Mouse (Mus musculus): ENCODE data around the gene Rnf43. TPM values are rescaled to one million over a fixed set of nuclear protein-coding genes. Genes with fewer than 3 reads are reported as not detected.

Rnf43 gene
- polyA plus RNA-seq, 1 experiment from 2014 or later = 4.2 TPM

GRCm38 (mm10) chr11:87678976-87679375 lies 16.5 kb downstream of the Rnf43 start:
- Histone ChIP-seq H3K9ac (no peak overlapping the region), H3K4me2 (replicated peaks) (no peak overlapping the region), H3K9me3 (no peaks in the 10 kb centered on the region), H3K27ac (no peak overlapping the region), H3K36me3 (no peaks in the 10 kb centered on the region), H3K4me3 (no peak overlapping the region), H3K4me1 (peaks cover 6% of the 10 kb centered on the region), H3K27me3 (no peaks in the 10 kb centered on the region)
- no peak for ATAC-seq (ENCODE audit: low FRiP score, low read depth)
- 85% methylated on average over 7 of the region's 7 CpGs for WGBS

- WGBS = 80% methylated on average over 9 of the region's 9 CpGs
- H3K9ac ChIP-seq = no peak overlapping the region
- no peaks in the 10 kb centered on the region for H3K9me3 ChIP-seq
- no peaks in the 10 kb centered on the region for H3K27me3 ChIP-seq
- H3K4me2 ChIP-seq (replicated peaks) = no peak overlapping the region
- H3K36me3 ChIP-seq = no peaks in the 10 kb centered on the region
- no peak for ATAC-seq (ENCODE audit: low FRiP score, low read depth)
- H3K27ac ChIP-seq = no peak overlapping the region
- no peak overlapping the region for H3K4me3 ChIP-seq
- H3K4me1 ChIP-seq = peaks cover 6% of the 10 kb centered on the region
Measured at GRCm38 (mm10) chr11:87680786-87681185, 18.3 kb downstream of the Rnf43 start.

- Histone ChIP-seq H3K9me3 (no peaks in the 10 kb centered on the region), H3K4me2 (replicated peaks) (no peak overlapping the region), H3K27ac (no peak overlapping the region), H3K27me3 (no peaks in the 10 kb centered on the region), H3K36me3 (no peaks in the 10 kb centered on the region), H3K4me3 (no peak overlapping the region), H3K4me1 (peaks cover 6% of the 10 kb centered on the region), H3K9ac (no peak overlapping the region)
- WGBS = 61% methylated on average over 12 of the region's 12 CpGs
- ATAC-seq (ENCODE audit: low FRiP score, low read depth) = no peak
Measured at GRCm38 (mm10) chr11:87682096-87682495, 19.6 kb downstream of the Rnf43 start.

GRCm38 (mm10) chr11:87682838-87683571 lies 20.5 kb downstream of the Rnf43 start:
- no peak overlapping the region for H3K9ac ChIP-seq
- H3K4me2 ChIP-seq (replicated peaks) = no peak overlapping the region
- no peaks in the 10 kb centered on the region for H3K36me3 ChIP-seq
- ATAC-seq (ENCODE audit: low FRiP score, low read depth) = no peak
- H3K4me1 ChIP-seq = peaks cover 12% of the 10 kb centered on the region
- no peak overlapping the region for H3K27ac ChIP-seq
- no peak overlapping the region for H3K4me3 ChIP-seq
- WGBS = 29% methylated on average over 13 of the region's 13 CpGs
- no peaks in the 10 kb centered on the region for H3K9me3 ChIP-seq
- H3K27me3 ChIP-seq = no peaks in the 10 kb centered on the region

GRCm38 (mm10) chr11:87686407-87686806 lies 23.9 kb downstream of the Rnf43 start:
- H3K4me3 ChIP-seq = no peak overlapping the region
- peaks cover 34% of the 10 kb centered on the region for H3K4me1 ChIP-seq
- no peak for ATAC-seq (ENCODE audit: low FRiP score, low read depth)
- H3K9me3 ChIP-seq = no peaks in the 10 kb centered on the region
- H3K9ac ChIP-seq = no peak overlapping the region; the same call in 1 of the 2 replicates
- H3K27me3 ChIP-seq = no peaks in the 10 kb centered on the region
- 61% methylated on average over 7 of the region's 7 CpGs for WGBS
- H3K4me2 ChIP-seq (replicated peaks) = no peak overlapping the region
- H3K27ac ChIP-seq = peak overlapping the region; percentile 15; the same call in 1 of the 2 replicates
- H3K36me3 ChIP-seq = no peaks in the 10 kb centered on the region

- H3K36me3 ChIP-seq = no peaks in the 10 kb centered on the region
- H3K9ac ChIP-seq = no peak overlapping the region
- no peak for ATAC-seq (ENCODE audit: low FRiP score, low read depth)
- no peak overlapping the region for H3K27ac ChIP-seq
- no peaks in the 10 kb centered on the region for H3K9me3 ChIP-seq
- H3K4me2 ChIP-seq (replicated peaks) = no peak overlapping the region
- H3K27me3 ChIP-seq = no peaks in the 10 kb centered on the region
- WGBS = 60% methylated on average over 15 of the region's 15 CpGs
- peaks cover 34% of the 10 kb centered on the region for H3K4me1 ChIP-seq
- H3K4me3 ChIP-seq = no peak overlapping the region
Measured at GRCm38 (mm10) chr11:87687246-87688225, 25.0 kb downstream of the Rnf43 start.

GRCm38 (mm10) chr11:87688478-87689203 lies 26.1 kb downstream of the Rnf43 start:
- Histone ChIP-seq H3K36me3 (no peaks in the 10 kb centered on the region), H3K4me1 (peaks cover 28% of the 10 kb centered on the region), H3K27ac (0 out of 2 replicates have a peak overlapping the region, but pooled peaks have one; percentile 0), H3K9ac (no peak overlapping the region), H3K9me3 (no peaks in the 10 kb centered on the region), H3K27me3 (no peaks in the 10 kb centered on the region), H3K4me3 (no peak overlapping the region), H3K4me2 (replicated peaks) (no peak overlapping the region)
- 70% methylated on average over 11 of the region's 11 CpGs for WGBS
- no peak for ATAC-seq (ENCODE audit: low FRiP score, low read depth)

GRCm38 (mm10) chr11:87689402-87689808 lies 26.9 kb downstream of the Rnf43 start:
- WGBS = 2% methylated on average over 7 of the region's 7 CpGs
- peak; percentile 54; the same call in 1 of the 2 replicates for ATAC-seq (ENCODE audit: low FRiP score, low read depth)
- H3K4me1 ChIP-seq = peaks cover 28% of the 10 kb centered on the region

GRCm38 (mm10) chr11:87690054-87690740 lies 27.7 kb downstream of the Rnf43 start:
- Histone ChIP-seq H3K4me1 (peaks cover 28% of the 10 kb centered on the region), H3K27me3 (no peaks in the 10 kb centered on the region), H3K4me2 (replicated peaks) (peak overlapping the region; percentile 31), H3K9me3 (no peaks in the 10 kb centered on the region), H3K4me3 (no peak overlapping the region), H3K36me3 (no peaks in the 10 kb centered on the region), H3K9ac (no peak overlapping the region; the same call in 1 of the 2 replicates), H3K27ac (no peak overlapping the region)
- ATAC-seq (ENCODE audit: low FRiP score, low read depth) = no peak
- 59% methylated on average over 16 of the region's 16 CpGs for WGBS

More at GRCm38 (mm10) chr11:87689402-87689808, 26.9 kb downstream of the Rnf43 start:
- Histone ChIP-seq H3K4me3 (no peak overlapping the region), H3K27ac (no peak overlapping the region; the same call in 1 of the 2 replicates), H3K4me2 (replicated peaks) (peak overlapping the region; percentile 31), H3K9ac (no peak overlapping the region; the same call in 1 of the 2 replicates), H3K36me3 (no peaks in the 10 kb centered on the region), H3K27me3 (no peaks in the 10 kb centered on the region), H3K9me3 (no peaks in the 10 kb centered on the region)

- WGBS = 59% methylated on average over 14 of the region's 14 CpGs
Measured at GRCm38 (mm10) chr11:87697131-87697682, 34.7 kb downstream of the Rnf43 start.

GRCm38 (mm10) chr11:87698126-87698525 lies 35.6 kb downstream of the Rnf43 start:
- Histone ChIP-seq H3K4me1 (no peaks in the 10 kb centered on the region), H3K4me2 (replicated peaks) (no peak overlapping the region), H3K9ac (no peak overlapping the region), H3K27ac (no peak overlapping the region), H3K27me3 (no peaks in the 10 kb centered on the region), H3K36me3 (no peaks in the 10 kb centered on the region), H3K9me3 (no peaks in the 10 kb centered on the region), H3K4me3 (no peak overlapping the region)
- 88% methylated on average over 4 of the region's 4 CpGs for WGBS
- no peak for ATAC-seq (ENCODE audit: low FRiP score, low read depth)

More at GRCm38 (mm10) chr11:87697131-87697682, 34.7 kb downstream of the Rnf43 start:
- no peaks in the 10 kb centered on the region for H3K4me1 ChIP-seq
- H3K27ac ChIP-seq = no peak overlapping the region
- H3K27me3 ChIP-seq = no peaks in the 10 kb centered on the region
- no peak for ATAC-seq (ENCODE audit: low FRiP score, low read depth)
- no peak overlapping the region for H3K9ac ChIP-seq
- H3K4me2 ChIP-seq (replicated peaks) = no peak overlapping the region
- no peak overlapping the region for H3K4me3 ChIP-seq
- no peaks in the 10 kb centered on the region for H3K36me3 ChIP-seq
- no peaks in the 10 kb centered on the region for H3K9me3 ChIP-seq

All from limb, embryonic 13.5 days (tissue).